Mouse (Mus musculus): ENCODE measurements around the gene Ammecr1. TPM values are rescaled to one million over a fixed set of nuclear protein-coding genes. Genes with fewer than 3 reads are reported as not detected.

The Ammecr1 gene
- total and polyA plus RNA-seq, 3 experiments, result 3.1 to 7.1 (median 5.4) TPM

- TF ChIP-seq KAT2A (IDR thresholded peaks at IDR 0.05; ENCODE audit: insufficient replicate concordance, low read length), result no peak
- TF ChIP-seq E2F4 (IDR thresholded peaks at IDR 0.05; ENCODE audit: insufficient replicate concordance, low read depth, low read length), result no peak
- no peak for TF ChIP-seq MAFK (IDR thresholded peaks at IDR 0.05; ENCODE audit: insufficient replicate concordance, low read length)
- TF ChIP-seq CTCF (conservative IDR thresholded peaks at IDR 0.05 in 1 of 2, IDR thresholded peaks at IDR 0.05 in 1 of 2; ENCODE audit: low read depth in 2 of 2, low read length in 2 of 2), result no peak
- dilution Hi-C loops (cut with MboI; ENCODE audit: extremely low pct_ligation_motif_present, extremely low pct_unique_long_range_greater_than_20kb, low sequenced_read_pairs) (no loop called here), in situ Hi-C loops (cut with MboI; ENCODE audit: low pct_ligation_motif_present, low pct_unique_long_range_greater_than_20kb, low sequenced_read_pairs) (no loop called here)
- H3K4me3 ChIP-seq (replicated peaks in 1 of 3; ENCODE audit: low read depth in 2 of 3, low read length in 2 of 3, poor library complexity in 1 of 3), result no peak overlapping the region
- no peaks in the 10 kb centered on the region for H3K36me3 ChIP-seq (replicated peaks in 1 of 2; ENCODE audit: control insufficient read depth in 1 of 2, insufficient read depth in 1 of 2, low read length in 1 of 2)
- no peak overlapping the region for H3K9ac ChIP-seq (ENCODE audit: insufficient read depth, low read depth)
- no peaks in the 10 kb centered on the region for H3K9me3 ChIP-seq (replicated peaks; ENCODE audit: low read length)
- no peak overlapping the region for H3K4me2 ChIP-seq (ENCODE audit: insufficient read depth, low read depth, poor library complexity, severe bottlenecking)
- no peaks in the 10 kb centered on the region for H3K27me3 ChIP-seq (replicated peaks)
- no peaks in the 10 kb centered on the region for H3K79me2 ChIP-seq (replicated peaks; ENCODE audit: control insufficient read depth, extremely low read depth, insufficient read depth, poor library complexity, severe bottlenecking)
- H3K4me1 ChIP-seq (ENCODE audit: control insufficient read depth in 1 of 2, insufficient read depth in 2 of 2), result peaks cover 2 to 6% of the 10 kb centered on the region in 2 experiments; a peak in 1 of 4 replicates
- no peak for DNase-seq (ENCODE audit: extremely low read depth)
- H3K27ac ChIP-seq (ENCODE audit: insufficient read depth, low read depth), result no peak overlapping the region
These were observed 68.1 kb downstream of the Ammecr1 start for GRCm38 (mm10) chrX:142898295-142898887.

GRCm38 (mm10) chrX:142897477-142898000 is 69.0 kb downstream of the Ammecr1 start:
- no peak overlapping the region for H3K9ac ChIP-seq (ENCODE audit: insufficient read depth, low read depth)
- in situ Hi-C loops (cut with MboI; ENCODE audit: low pct_ligation_motif_present, low pct_unique_long_range_greater_than_20kb, low sequenced_read_pairs), result no loop called here
- dilution Hi-C loops (cut with MboI; ENCODE audit: extremely low pct_ligation_motif_present, extremely low pct_unique_long_range_greater_than_20kb, low sequenced_read_pairs), result no loop called here
- no peaks in the 10 kb centered on the region for H3K27me3 ChIP-seq (replicated peaks)
- H3K27ac ChIP-seq (ENCODE audit: insufficient read depth, low read depth), result no peak overlapping the region
- H3K4me2 ChIP-seq (ENCODE audit: insufficient read depth, low read depth, poor library complexity, severe bottlenecking), result no peak overlapping the region
- H3K9me3 ChIP-seq (replicated peaks; ENCODE audit: low read length), result no peaks in the 10 kb centered on the region
- TF ChIP-seq JUN (IDR thresholded peaks at IDR 0.05; ENCODE audit: insufficient read depth, low read depth, low read length), result no peak
- TF ChIP-seq ZMIZ1 (IDR thresholded peaks at IDR 0.05; ENCODE audit: low read depth, low read length), result no peak
- no peak for TF ChIP-seq JUND (conservative IDR thresholded peaks at IDR 0.05; ENCODE audit: low read depth, low read length)
- TF ChIP-seq UBTF (IDR thresholded peaks at IDR 0.05; ENCODE audit: low read depth, low read length), result no peak
- TF ChIP-seq USF2 (conservative IDR thresholded peaks at IDR 0.05; ENCODE audit: low read depth, low read length), result no peak
- TF ChIP-seq CHD2 (IDR thresholded peaks at IDR 0.05; ENCODE audit: low read length), result no peak
- TF ChIP-seq BHLHE40 (IDR thresholded peaks at IDR 0.05; ENCODE audit: low read depth, low read length), result no peak
- no peak for TF ChIP-seq CHD1 (IDR thresholded peaks at IDR 0.05; ENCODE audit: low read depth, low read length)
- TF ChIP-seq MYC (IDR thresholded peaks at IDR 0.05; ENCODE audit: low read depth, low read length), result no peak
- TF ChIP-seq HCFC1 (IDR thresholded peaks at IDR 0.05; ENCODE audit: low read depth, low read length), result no peak
- no peak for TF ChIP-seq USF1 (IDR thresholded peaks at IDR 0.05; ENCODE audit: low read depth, low read length)
- H3K79me2 ChIP-seq (replicated peaks; ENCODE audit: control insufficient read depth, extremely low read depth, insufficient read depth, poor library complexity, severe bottlenecking), result no peaks in the 10 kb centered on the region
- no peak overlapping the region for H3K4me3 ChIP-seq (replicated peaks in 1 of 3; ENCODE audit: low read depth in 2 of 3, low read length in 2 of 3, poor library complexity in 1 of 3)
- H3K4me1 ChIP-seq (ENCODE audit: control insufficient read depth in 1 of 2, insufficient read depth in 2 of 2), result no peaks in the 10 kb centered on the region; a peak in 1 of 4 replicates
- no peaks in the 10 kb centered on the region for H3K36me3 ChIP-seq (replicated peaks in 1 of 2; ENCODE audit: control insufficient read depth in 1 of 2, insufficient read depth in 1 of 2, low read length in 1 of 2)
- no peak for DNase-seq (ENCODE audit: extremely low read depth)

Data from CH12.LX (cell line).